Mouse (Mus musculus): ENCODE results near the gene Gucy1b2.

Gucy1b2 gene

DNA sequence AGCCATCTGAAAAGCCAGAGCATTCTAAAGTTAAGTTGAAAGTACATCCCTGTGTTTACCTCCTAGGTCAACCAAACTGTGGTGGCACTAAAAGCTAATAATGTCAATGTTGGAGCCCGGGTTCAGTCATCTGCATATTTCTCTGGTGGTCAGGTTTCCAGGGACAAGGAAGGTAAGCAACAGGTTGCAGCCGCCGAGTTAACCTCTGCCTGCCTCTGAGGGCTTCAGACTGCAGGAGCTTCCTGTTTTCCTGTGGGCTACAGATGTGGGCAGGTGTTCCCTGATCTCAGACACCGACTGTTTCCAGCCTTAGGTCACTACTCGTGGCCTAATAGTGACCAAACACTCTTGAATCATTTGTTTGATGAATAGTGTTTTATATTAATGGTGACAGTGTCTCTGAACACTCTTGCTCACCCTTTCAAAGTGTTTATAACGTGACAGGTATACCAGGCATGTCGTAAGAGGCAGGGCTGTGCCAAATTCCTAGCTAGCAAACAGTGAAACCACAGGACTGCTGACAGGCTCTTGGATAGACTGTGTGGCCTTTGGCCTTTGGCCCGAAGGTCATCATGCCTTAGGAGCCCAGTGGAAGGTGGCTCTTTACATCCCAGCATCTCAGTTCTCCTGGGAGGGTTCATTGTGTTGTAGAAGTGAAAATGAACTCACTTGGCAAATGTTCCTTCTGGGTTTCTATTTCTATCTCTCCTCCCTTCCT is 94.7 kb downstream of the Gucy1b2 start:
- DNase-seq = no peak

DNA sequence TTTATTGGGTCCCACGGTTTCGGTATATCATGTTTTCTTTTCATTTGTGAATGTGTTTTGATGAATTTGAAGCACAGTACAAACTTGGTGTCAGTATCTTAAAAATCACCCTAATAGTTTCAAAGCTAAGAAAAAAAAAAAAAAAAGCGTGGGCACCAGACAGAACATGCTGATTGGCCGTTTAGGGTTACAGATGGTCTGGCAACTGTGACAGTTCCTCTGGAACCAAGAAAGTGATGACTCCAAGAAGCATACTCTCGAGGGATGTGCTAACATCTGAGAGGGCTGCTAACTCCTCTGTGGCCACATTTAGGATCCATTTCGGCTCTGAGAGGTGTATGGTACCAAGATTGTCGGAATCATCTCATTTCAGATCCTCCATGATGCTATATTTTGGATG is 100.9 kb downstream of the Gucy1b2 start:
- DNase-seq = no peak

DNA sequence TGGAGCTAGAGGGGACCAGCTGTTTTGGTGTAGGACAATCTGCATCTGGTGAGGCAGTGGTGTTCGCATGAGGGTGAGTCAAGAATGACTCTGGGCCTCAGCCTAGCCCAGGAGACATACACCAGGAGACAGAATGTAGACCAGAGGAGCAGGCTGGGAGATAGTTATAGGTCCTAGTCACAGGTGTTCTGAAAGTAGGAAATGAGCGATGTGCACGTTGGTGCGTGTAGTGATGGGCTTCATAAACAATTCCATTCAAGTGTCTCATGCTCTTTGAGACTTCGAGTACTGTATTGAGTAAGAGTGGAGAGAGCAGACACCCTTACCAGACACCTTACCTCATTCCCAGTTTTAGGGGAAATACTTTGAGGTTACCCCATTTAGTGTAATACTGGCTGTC is 102.3 kb downstream of the Gucy1b2 start:
- no peak for DNase-seq

DNA sequence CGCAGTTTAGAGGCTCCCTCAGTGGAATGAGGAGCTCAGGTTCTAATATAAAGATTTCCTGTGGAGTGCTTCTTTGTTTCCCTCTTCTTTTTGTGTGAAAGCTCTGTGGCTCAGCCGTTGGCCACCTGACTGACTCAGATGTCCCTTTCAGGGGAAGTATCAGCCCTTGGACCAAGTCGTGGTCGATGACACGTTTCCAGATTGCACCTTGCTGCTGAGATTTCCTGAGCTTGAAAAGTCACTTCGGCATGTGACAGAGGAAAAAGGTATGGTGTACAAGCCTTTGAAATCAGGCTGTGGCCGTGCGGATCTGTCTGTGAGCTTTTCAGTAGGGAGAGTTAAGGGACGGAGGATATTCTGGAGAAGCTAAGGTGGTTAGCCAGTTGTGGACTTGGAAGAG is 102.7 kb downstream of the Gucy1b2 start:
- no peak for DNase-seq

DNA sequence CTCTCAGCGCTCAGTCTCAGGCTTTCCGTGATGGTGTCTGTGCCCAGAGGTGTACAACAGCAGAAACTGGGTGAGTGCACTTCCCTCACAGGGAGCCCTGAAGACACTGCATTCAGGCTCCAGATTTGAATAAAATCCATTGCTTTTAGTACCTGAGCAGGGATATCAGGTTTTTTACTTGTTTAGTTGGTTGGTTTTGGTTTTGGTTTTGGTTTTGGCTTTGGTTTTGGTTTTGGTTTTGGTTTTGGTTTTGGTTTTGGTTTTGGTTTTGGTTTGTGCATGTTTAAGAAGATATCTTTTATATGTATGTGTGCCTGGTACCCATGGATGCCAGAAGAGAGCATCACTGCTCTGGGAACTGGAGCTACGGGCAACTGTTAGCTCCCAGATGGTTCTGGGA is 105.2 kb downstream of the Gucy1b2 start:
- no peak for DNase-seq

DNA sequence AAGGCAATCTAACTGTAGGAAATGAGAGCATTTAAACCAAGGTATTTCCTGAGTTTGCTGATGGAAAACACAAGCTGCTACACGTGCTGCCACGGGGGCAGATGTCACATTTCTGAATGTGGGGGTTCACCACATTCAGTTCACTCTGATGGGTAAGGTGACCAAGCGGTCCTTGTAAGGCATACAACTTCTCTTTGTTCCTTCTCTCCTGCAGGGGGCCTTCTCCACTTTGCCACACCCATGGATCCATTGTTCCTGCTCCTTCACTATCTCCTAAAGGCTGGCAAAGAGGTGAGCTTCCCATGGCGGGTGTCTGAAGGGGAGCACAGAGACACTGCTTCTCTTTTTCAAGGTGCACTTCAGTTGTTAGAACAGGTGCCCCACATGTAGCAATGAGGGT is 105.9 kb downstream of the Gucy1b2 start:
- DNase-seq = no peak

DNA sequence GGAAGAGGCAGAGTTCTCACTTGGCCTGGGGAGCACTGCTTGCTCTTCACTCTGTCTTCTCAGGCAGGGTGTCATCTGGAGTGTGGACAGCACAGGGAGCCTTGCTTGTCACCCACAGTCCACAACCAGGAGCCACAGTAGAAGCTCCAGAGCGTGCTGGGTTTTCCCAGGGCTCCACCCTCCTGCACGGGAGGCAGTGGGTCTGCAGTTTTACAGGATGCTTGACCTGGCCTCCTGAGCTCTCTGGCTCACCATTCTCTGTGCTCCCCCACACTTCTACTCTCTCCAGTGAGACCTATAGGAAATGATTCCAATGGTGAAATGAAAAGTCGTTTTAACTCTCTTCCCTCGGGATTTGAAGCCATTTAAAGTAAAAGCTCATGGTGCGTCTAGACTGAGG is 106.3 kb downstream of the Gucy1b2 start:
- no peak for DNase-seq

DNA sequence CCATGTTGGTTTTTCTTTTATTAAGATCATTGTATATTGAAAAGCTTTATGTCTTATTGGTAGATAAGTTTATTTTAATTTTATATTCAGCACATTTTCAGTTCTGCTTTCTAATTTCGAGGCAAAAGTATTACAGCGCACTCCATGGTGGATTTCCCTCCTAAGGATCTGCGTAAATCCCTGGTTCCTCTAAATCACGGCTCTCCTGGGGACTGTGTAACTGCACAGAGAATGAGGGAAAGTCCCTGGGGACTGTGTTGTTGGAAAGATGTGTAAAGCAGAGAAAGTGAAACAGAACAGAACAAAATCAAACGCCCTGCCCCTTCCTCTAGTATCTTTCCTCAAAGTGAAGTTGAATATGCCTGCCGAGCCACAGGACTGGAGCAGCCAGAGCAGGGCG is 109.0 kb downstream of the Gucy1b2 start:
- no peak for DNase-seq

DNA sequence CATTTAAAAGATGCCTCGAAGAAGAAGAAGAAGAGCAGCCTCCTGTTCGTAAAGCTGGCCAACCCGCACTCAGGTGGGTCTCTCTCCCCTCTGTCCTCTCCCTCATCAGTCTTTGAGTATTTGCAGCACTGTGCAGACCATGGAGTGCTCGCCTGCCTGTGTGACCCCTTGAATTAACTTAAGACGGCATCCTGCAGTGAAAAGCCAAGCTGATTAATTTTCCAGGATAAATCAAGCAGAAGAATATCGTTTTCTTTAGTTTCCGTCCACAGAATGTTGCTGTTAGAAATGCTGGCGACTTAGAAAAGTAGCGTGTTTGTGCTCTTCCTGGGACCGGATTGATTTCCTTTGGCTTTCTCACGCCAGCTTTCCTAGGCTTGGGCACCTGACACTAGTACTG is 109.5 kb downstream of the Gucy1b2 start:
- no peak for DNase-seq
